Mouse (Mus musculus): ENCODE results near the gene Prss32. TPM values are rescaled to one million over a fixed set of nuclear protein-coding genes. Genes with fewer than 3 reads are reported as not detected.
"Not testable (repeated sequence)": the region's sequence is repeated elsewhere in the genome, so short reads cannot be mapped to it uniquely, and the experiment has no call there.

Gene Prss32
- polyA plus RNA-seq, 1 experiment from 2014 or later, result not detected

GRCm38 (mm10) chr17:23877166-23877565 is 33.5 kb downstream of the Prss32 start:
- no peaks in the 10 kb centered on the region for H3K27me3 ChIP-seq (ENCODE audit: control insufficient read depth, insufficient read depth, low read length)
- ATAC-seq (ENCODE audit: low read depth), result peak; percentile 71; the same call in 1 of the 2 replicates
- H3K4me2 ChIP-seq (ENCODE audit: low read depth, low read length), result no peak overlapping the region
- no peak overlapping the region for H3K9ac ChIP-seq (replicated peaks; ENCODE audit: low read depth, low read length)
- H3K27ac ChIP-seq (ENCODE audit: low read depth, low read length), result no peak overlapping the region
- no peaks in the 10 kb centered on the region for H3K36me3 ChIP-seq (ENCODE audit: control insufficient read depth, insufficient read depth, low read length)
- no peak overlapping the region for H3K4me3 ChIP-seq (ENCODE audit: low read depth, low read length)
- 77% methylated on average over 2 of the region's 2 CpGs for WGBS
- H3K4me1 ChIP-seq (ENCODE audit: control insufficient read depth, insufficient read depth, low read length), result no peaks in the 10 kb centered on the region
- no peaks in the 10 kb centered on the region for H3K9me3 ChIP-seq (ENCODE audit: control insufficient read depth, low read length)

GRCm38 (mm10) chr17:23880576-23880975 is 36.9 kb downstream of the Prss32 start, which contains the start of the genes Dcpp1 and Dcpp2:
Dcpp1 (plus strand) TSS chr17:23880876.
Dcpp2 (plus strand) TSS chr17:23880880.
- H3K9me3 ChIP-seq (ENCODE audit: control insufficient read depth, low read length); H3K27ac ChIP-seq (ENCODE audit: low read depth, low read length); H3K36me3 ChIP-seq (ENCODE audit: control insufficient read depth, insufficient read depth, low read length); ATAC-seq (ENCODE audit: low read depth); H3K4me2 ChIP-seq (ENCODE audit: low read depth, low read length); H3K27me3 ChIP-seq (ENCODE audit: control insufficient read depth, insufficient read depth, low read length); H3K9ac ChIP-seq (replicated peaks; ENCODE audit: low read depth, low read length); H3K4me1 ChIP-seq (ENCODE audit: control insufficient read depth, insufficient read depth, low read length); H3K4me3 ChIP-seq (ENCODE audit: low read depth, low read length): not testable (repeated sequence)
- WGBS, result 74% methylated on average over 4 of the region's 4 CpGs

Small RNA genes within 50 kb of the gene (microRNA-seq; reads per million reads assigned to microRNA genes)
- not detected for gene Mir5125

Other genes with a start within 250 kb of the Prss32 start
- gene Zfp13, start 244.4 kb upstream of the Prss32 start, polyA plus RNA-seq (2014; fragmentation: Nextera tagmentation; extraction: Ambion mirVana), result 26.6 TPM in 2 replicates
- not detected in 2 replicates for gene Zscan10, start 243.0 kb upstream of the Prss32 start, polyA plus RNA-seq (2014; fragmentation: Nextera tagmentation; extraction: Ambion mirVana)
- 0.80 and 2.3 TPM in 2 replicates for gene Mmp25, start 198.6 kb upstream of the Prss32 start, polyA plus RNA-seq (2014; fragmentation: Nextera tagmentation; extraction: Ambion mirVana)
- gene Bicdl2, start 183.3 kb upstream of the Prss32 start, polyA plus RNA-seq (2014; fragmentation: Nextera tagmentation; extraction: Ambion mirVana), result 0.29 TPM in 1 of 2 replicates, not detected in the other
- 132 and 147 TPM in 2 replicates for gene Hcfc1r1, start 170.3 kb upstream of the Prss32 start, polyA plus RNA-seq (2014; fragmentation: Nextera tagmentation; extraction: Ambion mirVana)
- 42.1 and 43.0 TPM in 2 replicates for gene Thoc6, start 170.0 kb upstream of the Prss32 start, polyA plus RNA-seq (2014; fragmentation: Nextera tagmentation; extraction: Ambion mirVana)
- 2.6 and 3.8 TPM in 2 replicates for gene Tnfrsf12a, start 166.4 kb upstream of the Prss32 start, polyA plus RNA-seq (2014; fragmentation: Nextera tagmentation; extraction: Ambion mirVana)
- gene Cldn6, start 164.6 kb upstream of the Prss32 start, polyA plus RNA-seq (2014; fragmentation: Nextera tagmentation; extraction: Ambion mirVana), result not detected in 2 replicates
- gene Cldn9, start 159.8 kb upstream of the Prss32 start, polyA plus RNA-seq (2014; fragmentation: Nextera tagmentation; extraction: Ambion mirVana), result 0.70 and 1.4 TPM in 2 replicates
- 0.21 and 0.52 TPM in 2 replicates for gene 1520401A03Rik, start 121.1 kb upstream of the Prss32 start, polyA plus RNA-seq (2014; fragmentation: Nextera tagmentation; extraction: Ambion mirVana)
- 13.0 and 14.3 TPM in 2 replicates for gene Pkmyt1, start 117.5 kb upstream of the Prss32 start, polyA plus RNA-seq (2014; fragmentation: Nextera tagmentation; extraction: Ambion mirVana)
- gene Paqr4, start 103.0 kb upstream of the Prss32 start, polyA plus RNA-seq (2014; fragmentation: Nextera tagmentation; extraction: Ambion mirVana), result 49.6 and 51.4 TPM in 2 replicates
- gene Kremen2, start 98.0 kb upstream of the Prss32 start, polyA plus RNA-seq (2014; fragmentation: Nextera tagmentation; extraction: Ambion mirVana), result 0.93 and 1.2 TPM in 2 replicates
- gene Flywch1, start 72.3 kb upstream of the Prss32 start, polyA plus RNA-seq (2014; fragmentation: Nextera tagmentation; extraction: Ambion mirVana), result 192 and 216 TPM in 2 replicates
- 69.9 and 96.5 TPM in 2 replicates for gene Flywch2, start 57.8 kb upstream of the Prss32 start, polyA plus RNA-seq (2014; fragmentation: Nextera tagmentation; extraction: Ambion mirVana)
- 471 and 524 TPM in 2 replicates for gene Srrm2, start 53.3 kb upstream of the Prss32 start, polyA plus RNA-seq (2014; fragmentation: Nextera tagmentation; extraction: Ambion mirVana)
- gene Elob, start 14.7 kb upstream of the Prss32 start, polyA plus RNA-seq (2014; fragmentation: Nextera tagmentation; extraction: Ambion mirVana), result 1,182 and 1,322 TPM in 2 replicates
- not detected in 2 replicates for gene Prss33, start 7.8 kb upstream of the Prss32 start, polyA plus RNA-seq (2014; fragmentation: Nextera tagmentation; extraction: Ambion mirVana)
- 0.68 and 0.96 TPM in 2 replicates for gene Prss41, start 317 bp downstream of the Prss32 start, polyA plus RNA-seq (2014; fragmentation: Nextera tagmentation; extraction: Ambion mirVana)
- gene Prss21, start 24.2 kb downstream of the Prss32 start, polyA plus RNA-seq (2014; fragmentation: Nextera tagmentation; extraction: Ambion mirVana), result not detected in 2 replicates
- not detected in 2 replicates for gene Dcpp1, start 37.0 kb downstream of the Prss32 start, polyA plus RNA-seq (2014; fragmentation: Nextera tagmentation; extraction: Ambion mirVana)
- not detected in 2 replicates for gene Dcpp2, start 37.0 kb downstream of the Prss32 start, polyA plus RNA-seq (2014; fragmentation: Nextera tagmentation; extraction: Ambion mirVana)
- not detected in 2 replicates for gene Dcpp3, start 73.6 kb downstream of the Prss32 start, polyA plus RNA-seq (2014; fragmentation: Nextera tagmentation; extraction: Ambion mirVana)
- gene Sbp, start 97.8 kb downstream of the Prss32 start, polyA plus RNA-seq (2014; fragmentation: Nextera tagmentation; extraction: Ambion mirVana), result not detected in 2 replicates
- not detected in 2 replicates for gene Sbpl, start 111.4 kb downstream of the Prss32 start, polyA plus RNA-seq (2014; fragmentation: Nextera tagmentation; extraction: Ambion mirVana)
- 0.31 TPM in 1 of 2 replicates, not detected in the other for gene Prss30, start 136.7 kb downstream of the Prss32 start, polyA plus RNA-seq (2014; fragmentation: Nextera tagmentation; extraction: Ambion mirVana)
- gene Prss22, start 154.2 kb downstream of the Prss32 start, polyA plus RNA-seq (2014; fragmentation: Nextera tagmentation; extraction: Ambion mirVana), result not detected in 2 replicates
- 0.16 and 0.21 TPM in 2 replicates for gene Prss27, start 194.3 kb downstream of the Prss32 start, polyA plus RNA-seq (2014; fragmentation: Nextera tagmentation; extraction: Ambion mirVana)
- 70.3 and 79.2 TPM in 2 replicates for gene Kctd5, start 229.6 kb downstream of the Prss32 start, polyA plus RNA-seq (2014; fragmentation: Nextera tagmentation; extraction: Ambion mirVana)